Mouse (Mus musculus) liver (tissue): Measurements from ENCODE around the gene Tas1r2.

ENCODE experiments used
- DNase-seq: peaks from one replicate; pipeline ENCODE4 v3.0.0-alpha.2; 2020; ENCODE audit warnings: mixed read lengths

Tas1r2 gene

DNA sequence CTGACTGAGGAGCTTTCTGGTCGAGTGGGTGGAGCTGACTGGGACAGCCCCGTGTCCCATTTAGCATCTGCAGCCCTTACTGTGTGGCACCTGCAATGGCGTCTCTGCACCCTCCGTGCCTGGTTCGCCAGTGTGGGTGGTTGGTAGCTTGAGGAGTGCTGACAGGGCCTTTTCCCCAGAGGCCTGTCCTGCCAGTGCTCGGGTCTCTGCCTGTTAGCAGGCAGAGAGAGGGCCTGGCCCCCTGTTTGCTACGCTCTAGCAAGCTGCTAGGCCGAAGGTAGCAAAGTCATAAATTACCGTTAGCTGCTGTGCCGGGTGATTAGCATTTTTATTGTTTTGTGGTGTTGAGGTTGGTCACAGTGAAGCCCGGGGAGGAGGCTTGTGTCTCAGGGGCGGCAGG, 13.5 kb upstream of the Tas1r2 start:
- no peak for DNase-seq

DNA sequence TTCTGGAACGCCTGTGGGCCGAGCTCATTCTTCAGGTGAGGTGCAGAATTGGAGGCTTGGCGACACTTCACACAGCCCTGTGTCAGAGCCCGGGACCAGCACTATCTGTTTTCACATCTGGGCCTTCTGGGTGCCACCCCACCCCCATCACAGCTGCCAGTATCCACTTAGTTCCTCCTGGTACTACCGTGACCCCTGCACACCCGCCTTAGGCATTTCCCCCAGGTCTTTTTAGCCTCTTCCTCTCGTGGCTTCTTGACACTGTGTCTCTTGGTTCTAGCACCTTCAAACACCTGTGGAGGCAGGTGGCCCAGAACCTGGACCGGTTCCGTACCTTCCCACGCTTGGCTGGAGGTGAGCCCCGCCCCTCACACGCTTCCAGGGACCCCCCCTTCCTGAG, 13.0 kb upstream of the Tas1r2 start:
- DNase-seq = no peak

DNA sequence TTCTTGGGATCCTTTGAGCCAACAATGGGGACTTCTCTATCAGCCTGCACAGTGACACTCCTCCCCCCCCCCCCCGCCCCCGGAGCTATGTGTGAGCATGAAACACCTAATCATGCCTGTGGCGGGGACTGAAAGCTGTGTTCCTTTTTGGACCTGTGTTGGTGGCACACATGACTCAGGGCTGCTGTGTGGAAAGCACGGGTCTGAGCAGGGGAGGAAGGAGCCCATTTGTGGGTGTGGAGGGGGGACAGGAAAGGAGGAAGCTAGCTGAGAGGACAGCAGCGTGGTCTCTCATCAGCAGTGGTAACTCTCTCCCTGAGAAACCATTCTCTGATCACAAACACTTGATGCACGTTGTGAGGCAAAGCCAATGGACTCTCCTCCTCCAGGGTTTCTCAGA, 12.6 kb upstream of the Tas1r2 start:
- no peak for DNase-seq

DNA sequence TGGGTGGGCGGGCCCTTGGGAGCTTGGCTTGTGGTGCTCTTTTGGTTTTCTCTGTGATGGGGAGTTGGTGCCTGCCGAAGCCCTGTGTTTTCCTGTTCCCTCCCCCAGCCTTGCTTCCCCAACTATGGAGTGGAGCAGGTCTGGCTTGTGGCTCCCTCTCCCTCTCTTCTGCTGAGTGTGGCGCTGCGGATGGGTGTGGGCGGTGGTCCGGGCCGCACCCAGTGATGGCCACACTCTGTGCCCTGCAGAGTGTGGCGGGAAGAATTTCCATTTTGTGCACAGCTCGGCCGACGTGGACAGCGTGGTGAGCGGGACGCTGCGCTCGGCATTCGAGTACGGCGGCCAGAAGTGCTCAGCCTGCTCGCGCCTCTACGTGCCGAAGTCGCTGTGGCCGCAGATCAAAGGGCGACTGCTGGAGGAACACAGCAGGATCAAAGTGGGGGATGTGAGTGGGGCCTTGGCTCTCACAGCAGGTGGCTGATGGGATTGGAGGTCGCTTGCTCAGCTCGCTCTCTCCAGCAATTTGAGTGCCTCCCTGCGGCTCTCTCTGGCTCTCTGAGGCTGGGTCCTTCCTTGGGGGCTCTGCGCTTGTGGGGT, 11.4 kb upstream of the Tas1r2 start:
- no peak for DNase-seq

DNA sequence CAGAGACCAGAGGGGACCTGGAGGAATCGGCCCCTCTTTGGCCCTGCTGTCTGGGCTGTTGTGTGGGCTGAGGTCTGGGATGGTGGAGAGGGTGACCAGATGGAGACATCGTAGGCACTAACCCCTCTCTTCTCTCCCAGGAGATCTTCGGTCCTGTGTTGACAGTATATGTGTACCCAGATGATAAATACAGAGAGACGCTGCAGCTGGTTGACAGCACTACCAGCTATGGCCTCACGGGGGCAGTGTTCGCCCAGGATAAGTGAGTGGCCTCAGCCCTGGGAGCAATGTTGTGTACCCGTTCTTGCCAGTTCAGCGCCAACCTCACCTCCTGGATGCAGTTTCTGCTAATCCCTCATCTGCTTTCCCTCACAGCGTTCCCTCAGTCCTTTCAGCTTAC, 9.4 kb upstream of the Tas1r2 start:
- peak; percentile 78 for DNase-seq

DNA sequence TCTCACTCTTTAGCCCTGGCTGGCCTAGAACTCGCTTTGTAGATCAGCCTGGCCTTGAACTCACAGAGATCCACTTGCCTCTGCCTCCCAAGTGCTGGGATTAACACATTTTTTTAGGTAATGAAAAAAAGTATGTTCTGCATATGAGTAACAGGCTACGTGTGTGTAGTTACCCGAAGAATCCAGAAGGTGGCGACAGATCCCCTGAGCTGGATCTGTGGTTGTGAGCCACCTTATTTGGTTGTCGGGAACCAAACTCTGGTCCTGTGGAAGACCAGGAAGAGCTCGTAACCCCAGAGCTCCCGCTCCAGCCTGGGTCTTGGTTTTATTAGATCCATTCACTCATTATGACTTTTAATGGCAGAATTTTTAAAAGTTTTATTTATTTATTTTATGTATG, 6.4 kb upstream of the Tas1r2 start:
- no peak for DNase-seq

DNA sequence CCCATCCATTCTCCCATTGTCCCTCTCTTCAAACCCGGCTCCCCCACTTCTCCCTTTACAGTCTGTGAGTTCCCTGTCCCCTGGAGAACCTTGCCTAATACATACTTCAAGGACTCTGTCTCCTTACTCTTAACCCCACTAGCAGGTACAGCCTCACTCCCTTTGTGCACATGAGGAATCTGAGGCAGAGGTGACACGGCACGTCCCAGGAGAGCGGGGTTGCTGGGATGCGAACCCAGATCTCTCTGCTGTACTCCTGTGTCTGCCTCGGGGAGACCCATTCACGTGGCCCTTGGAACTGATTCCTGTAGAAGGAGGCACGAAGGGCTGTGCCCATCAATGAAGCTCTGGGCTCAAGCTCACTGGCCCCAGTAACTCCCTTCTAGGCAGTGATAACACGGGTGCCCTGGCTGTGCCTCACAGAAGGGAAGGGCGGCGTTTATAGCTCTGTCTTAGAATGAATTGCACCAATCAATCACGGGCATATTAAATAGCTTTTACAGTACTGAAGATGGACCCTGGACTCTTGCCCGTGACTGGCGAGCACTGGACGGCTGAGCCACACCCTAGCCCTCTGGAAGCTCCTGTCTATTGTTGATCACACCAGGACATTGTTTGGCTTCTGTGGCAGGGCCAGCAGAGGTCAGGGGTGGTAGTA, 3.1 kb upstream of the Tas1r2 start:
- no peak for DNase-seq

DNA sequence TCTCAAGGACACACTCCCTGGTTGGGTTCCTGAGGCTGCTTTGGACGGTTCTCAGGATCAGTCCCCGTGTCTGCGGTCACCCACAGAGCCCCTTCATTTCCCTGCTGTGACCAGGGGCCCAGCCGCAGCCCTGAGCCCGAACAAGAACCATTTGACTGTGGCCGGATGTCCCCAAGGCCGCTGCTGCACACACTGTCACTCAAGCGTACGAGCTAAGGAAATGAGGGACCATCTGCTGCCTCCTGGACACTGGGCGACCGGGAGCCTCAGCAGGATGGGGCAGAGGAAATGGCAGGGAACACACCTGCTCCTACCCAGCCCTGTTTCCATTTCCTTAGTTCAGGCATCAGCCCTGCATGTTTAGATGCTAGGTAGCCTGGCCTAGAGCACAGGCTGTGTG, 2.4 kb upstream of the Tas1r2 start:
- no peak for DNase-seq

DNA sequence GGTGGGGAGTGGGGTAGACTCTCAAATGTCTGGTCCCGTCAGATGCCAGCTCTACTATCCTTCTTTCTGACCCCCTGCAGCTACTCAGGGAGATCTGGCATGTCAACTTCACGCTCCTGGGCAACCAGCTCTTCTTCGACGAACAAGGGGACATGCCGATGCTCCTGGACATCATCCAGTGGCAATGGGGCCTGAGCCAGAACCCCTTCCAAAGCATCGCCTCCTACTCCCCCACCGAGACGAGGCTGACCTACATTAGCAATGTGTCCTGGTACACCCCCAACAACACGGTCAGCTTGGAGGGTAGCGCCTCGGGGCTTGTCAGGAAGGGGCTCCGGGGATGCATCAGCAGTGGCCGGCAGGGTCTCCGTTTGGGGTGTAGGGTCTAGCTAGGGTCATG, 8.6 kb downstream of the Tas1r2 start:
- DNase-seq = no peak

DNA sequence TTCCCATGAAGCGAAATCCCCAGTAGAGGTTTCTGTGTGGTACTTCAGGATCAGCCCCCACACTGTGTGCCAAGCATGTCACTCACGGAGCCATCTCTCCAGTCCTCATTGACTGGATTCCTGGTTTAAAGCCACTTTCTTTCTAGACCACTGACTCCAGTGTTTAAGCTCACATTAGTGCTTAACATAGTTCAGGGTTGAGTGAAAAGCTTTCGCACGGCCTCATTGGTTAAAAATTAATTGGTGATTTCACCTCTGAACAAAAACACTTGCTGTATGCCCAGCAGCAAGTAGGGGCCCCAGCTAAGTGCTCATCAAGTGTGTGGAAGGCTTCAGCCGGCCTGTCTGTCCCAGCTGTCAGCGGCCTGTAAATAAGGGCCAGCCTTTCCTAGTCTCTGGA, 14.3 kb downstream of the Tas1r2 start:
- no peak for DNase-seq

DNA sequence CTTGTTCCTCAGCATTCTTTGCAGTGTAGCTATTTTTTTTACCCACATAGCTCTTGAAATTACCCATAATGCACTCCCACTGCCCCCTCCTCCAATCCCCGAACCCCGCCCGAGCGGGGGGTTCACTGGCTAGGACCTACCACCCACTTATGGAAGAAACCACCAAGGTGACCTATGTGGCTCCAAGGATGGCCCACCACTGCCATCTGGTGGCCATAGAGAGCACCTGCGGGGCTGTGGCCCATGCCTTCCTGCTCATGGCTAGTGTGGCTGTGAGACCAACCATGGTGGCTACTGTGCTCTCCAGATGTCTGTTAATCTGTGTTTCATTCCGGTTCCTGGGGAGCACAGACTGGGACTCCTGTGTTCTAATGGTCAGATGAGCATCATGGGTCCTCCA, 16.5 kb downstream of the Tas1r2 start:
- peak; percentile 65 for DNase-seq

DNA sequence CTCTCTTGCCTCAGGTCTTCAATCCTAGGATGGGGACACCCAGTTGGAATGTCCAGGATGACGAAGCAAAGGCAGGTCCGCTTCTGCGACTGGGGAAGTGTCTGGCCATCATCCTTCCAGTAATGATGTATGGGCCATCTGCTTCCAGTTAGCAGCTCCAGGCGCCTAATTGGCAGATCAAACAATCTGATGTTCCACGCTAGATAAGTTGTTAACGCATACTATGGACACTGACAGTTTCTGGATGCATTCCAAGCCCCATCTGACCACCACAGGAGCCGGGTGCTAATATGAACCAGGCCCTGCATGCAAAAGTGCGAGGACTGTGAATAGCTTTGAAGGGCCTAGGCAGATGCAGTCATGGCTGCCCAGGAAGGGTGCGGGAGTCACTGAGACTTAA, 22.4 kb downstream of the Tas1r2 start:
- no peak for DNase-seq

DNA sequence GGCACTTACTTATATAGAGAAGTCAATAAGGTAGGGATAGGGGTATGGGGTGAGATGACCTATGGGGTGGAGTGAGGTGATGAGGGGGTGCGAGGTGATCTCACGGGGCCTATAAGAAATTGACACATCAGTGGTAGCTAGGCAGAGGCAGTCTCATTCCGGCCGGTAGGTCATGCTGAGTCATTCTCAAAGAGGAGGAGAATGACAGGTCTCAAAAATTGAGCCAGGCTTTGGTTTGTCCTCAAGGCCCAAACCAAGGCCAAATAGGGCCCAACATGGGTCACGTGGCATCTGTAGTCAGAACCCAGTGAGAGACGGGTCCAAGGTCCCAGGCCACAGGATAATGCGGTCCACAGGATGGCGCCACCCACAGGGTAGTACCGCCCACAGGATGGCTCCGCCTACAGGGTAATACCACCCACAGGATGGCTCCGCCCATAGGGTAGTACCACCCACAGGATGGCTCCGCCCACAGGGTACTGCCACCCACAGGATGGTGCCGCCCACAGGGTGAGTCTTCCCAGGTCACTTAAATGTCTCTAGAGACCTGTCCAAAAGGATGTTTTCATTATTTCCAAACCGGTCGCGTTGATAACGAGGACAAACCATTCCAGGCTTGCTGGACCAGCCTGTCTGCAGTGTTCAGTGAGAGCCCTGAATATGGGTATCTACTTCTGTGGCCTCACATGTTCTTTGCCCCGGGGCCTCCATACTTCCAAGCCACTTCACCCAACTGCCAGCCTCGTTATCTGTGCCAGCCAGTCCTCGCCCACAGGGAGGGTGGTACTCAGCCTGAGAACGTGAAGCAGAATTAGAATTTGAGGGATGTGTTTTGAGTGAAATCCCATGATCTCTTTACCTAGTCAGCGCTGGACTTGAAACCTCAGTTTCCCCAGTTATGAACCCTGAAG, 30.6 kb downstream of the Tas1r2 start:
- DNase-seq = peak; percentile 17

DNA sequence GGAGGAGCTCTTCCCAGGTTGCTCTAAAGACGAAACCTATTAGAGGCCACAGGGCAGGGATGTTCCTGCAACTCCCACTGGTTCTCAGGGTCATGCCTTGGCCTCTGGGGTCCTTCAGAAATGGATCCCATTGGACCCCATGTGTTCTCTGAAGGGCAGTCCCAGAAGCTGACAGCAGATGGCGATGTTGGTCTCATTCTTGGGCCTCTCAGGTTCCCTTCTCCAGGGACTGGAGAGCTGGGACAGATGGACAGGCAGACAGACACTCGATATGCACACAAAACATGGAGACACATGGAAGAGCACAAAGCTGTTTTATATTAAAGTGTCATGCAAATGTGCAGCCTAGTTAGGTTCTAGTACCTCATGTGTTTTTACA, 31.3 kb downstream of the Tas1r2 start:
- DNase-seq = peak; percentile 44

DNA sequence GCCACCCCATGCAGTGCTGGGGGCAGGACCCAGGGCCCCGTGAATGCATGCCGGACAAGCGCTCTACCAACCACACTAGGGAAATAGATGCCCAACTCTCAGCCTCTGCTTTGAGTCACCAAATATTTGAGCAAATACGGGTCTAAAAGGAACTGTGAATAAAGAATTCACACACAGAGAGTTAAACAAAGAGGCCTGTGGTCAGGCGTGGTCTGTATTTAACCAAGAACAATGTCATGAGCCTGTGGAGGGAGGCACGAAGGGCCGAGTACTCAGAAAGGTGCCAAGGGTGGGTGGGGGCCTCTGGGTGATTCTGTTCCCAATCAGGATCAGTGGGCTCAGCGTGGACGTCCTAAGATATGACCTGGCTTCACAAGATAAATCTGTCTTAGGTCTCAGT, 34.7 kb downstream of the Tas1r2 start:
- no peak for DNase-seq

DNA sequence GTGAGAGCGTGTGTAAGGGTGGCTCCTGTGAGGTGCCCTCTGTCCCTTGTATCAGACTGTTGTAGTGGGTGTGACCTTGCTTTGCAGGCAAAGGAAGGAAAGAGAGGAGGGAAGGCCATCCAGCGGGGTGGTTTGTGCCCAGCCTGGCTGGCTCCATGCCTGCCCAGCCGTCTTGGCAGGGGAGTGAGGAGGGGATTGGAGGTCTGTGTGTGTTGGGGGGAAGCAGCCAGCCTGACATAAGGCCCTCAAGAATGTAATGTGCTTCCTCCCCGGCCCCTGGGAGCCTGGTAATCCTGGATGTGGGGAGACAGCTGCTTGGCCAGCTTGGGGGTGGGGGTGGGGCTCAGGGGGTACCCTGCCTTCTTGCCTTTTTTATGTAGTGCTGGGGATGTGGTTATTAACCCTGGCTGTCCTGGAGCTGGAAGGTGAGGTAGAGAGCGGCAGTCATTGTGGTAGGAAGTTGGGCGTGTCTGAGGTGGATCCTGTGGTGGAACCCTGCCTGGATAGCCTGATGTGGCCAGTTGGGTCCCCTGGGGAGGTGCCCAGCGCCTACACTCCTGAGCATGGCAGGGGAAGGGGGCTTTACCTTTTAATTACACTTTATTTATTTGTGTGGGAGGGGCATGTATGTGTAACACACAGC, 36.4 kb downstream of the Tas1r2 start:
- DNase-seq = no peak

DNA sequence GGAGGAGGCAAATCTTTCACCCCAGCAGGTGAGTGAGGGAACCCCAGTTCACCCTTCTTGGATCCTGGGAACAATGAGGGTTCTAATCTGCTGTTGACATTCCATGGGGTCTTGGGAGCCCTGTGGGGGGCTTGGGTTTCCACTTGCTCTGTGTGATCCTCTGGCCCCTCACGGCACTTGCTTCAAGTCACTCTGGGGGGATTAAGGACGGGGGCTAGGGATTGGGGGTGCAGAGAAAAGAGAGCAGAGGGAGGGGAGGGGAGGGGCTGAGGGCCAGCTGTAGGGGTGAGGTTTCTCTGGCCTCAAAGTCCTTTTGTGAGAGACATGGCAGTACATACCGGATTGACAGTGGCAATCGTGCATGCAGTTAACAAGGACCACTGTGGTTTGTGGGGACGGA, 40.0 kb downstream of the Tas1r2 start:
- DNase-seq = no peak

DNA sequence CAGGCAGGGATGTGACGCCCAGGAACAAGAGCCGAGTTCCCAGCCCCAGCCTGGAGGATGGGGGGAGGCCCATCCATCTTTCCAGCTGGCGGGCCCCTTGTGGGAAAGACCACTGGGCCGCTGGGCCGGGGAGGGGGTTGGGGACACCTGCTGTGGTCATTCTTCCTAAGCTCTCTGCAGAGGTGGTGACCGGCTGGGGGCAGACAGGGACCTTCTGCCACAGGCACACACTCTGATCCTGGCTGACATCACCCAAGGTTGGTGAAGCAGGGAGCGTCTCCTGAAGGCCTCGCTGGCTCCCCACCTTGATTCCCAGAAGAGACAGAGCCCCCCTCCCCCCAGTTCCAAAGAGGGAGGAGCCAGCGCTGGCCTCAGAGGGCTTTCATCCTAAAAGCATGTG, 44.4 kb downstream of the Tas1r2 start:
- DNase-seq = no peak

DNA sequence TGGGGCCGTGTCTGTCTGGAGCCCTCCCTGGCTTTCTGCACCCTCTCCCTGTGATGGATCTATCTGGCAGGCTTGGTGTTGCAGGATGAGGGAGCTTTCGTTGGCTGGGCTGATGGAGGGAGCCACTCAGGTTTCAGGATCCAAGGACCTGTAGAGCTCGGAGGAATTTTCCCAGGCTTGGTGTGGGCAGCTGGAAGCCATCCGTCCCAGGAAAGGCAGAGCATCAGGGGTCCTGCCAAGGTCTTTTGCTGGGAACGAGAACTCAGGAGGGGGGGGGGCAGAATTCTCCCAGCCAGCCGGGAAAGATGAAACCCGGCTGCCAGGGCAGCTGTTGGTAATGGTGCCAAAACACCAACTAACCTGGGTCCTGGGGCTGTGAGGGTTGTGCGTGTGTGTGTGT, 45.3 kb downstream of the Tas1r2 start:
- no peak for DNase-seq

DNA sequence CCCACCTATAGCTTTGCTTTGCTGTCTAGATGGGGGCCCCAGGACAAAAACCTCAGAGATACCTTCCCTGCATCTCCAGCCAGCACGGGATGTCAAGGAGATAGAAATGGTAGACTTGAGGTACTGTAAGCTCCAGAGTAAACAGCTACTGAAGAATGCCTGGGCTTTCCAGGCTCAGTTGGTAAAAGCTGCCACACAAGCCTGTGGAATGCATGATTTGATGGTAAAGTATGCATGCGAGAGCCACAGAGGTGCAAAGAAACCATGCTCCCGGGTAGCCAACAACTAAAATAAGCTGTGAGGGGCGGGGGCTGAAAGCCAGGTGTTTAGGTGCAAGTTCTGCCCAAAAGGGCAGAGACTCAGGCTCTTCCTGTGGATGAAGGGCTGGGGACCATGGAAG, 49.6 kb downstream of the Tas1r2 start:
- DNase-seq = no peak

DNA sequence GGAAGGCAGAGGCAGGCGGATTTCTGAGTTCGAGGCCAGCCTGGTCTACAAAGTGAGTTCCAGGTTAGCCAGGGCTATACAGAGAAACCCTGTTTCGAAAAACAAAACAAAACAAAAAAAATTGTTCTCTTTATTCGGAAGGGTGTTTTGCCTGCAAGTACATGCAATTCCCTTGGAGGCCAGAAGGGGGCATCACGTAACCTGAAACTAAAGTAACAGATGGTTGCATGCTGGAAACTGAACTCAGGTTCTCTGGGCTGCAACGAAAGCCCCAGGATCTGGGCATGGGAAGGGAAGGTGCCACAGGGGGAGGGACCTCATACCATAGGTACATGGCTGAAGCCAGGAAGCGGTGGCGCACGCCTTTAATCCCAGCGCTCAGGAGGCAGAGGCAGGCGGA, 50.1 kb downstream of the Tas1r2 start:
- DNase-seq = peak; percentile 10

DNA sequence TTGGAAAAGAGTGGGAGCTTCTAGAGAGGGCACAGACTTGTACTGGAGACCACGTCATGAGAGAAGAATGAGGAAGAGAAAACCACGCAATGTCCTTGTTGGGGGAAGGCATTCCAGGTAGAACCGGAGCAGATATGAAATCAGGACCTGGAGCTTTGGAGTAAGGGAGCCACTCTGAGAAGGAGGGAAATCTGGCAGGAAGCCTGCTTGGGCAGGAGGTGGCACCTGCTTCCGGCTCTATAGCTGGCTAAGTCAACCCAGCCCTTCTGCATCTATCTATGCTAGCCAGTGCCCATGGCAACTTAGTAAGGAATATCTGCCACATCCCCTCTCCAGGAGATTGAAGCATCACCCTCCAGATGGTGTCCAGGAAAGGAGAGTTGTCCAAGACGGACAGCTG, 52.6 kb downstream of the Tas1r2 start:
- DNase-seq = no peak

DNA sequence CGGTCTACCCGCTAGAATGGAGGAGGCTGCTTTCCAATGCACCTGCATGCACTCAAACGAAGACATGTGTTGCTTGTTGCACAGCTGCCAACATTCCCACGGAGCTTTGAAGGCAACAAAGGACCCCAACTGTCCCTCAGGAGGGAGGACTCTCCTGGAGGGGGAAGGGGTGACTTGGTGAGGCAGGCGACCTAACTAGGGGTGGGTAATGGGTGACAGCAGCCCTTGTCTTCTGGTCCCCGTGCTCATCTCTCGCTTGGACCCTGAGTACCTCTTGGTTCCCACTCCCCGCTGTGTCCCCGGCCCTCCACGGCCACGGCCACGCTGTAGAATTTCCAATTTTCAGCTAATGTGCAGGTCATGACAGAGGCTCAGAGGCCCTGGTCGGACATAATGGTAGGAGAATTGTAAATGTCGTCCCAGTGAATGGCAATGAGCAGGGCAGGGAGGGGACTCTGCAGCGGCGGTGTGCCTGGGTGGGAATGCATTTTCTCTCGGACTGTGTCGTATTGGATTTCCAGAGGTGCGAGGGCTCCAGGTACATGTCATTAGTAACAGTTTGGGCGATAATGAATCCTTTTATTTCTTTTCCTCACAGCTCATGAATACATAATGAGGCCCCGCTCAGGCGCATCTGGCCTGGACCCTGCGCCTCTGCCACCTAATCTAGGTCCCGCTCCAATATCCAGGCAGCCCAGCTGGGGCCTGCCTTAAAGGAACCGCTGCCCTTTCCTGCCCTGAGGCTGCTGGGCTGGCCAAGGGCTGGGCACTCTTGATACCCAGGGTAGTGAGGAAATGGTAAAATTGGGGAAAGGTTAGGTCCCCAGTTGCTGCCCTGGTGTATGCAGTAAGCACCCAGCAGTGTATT, 57.4 kb downstream of the Tas1r2 start:
- DNase-seq = no peak
